Mouse (Mus musculus): ENCODE measurements around the gene Gm21854.
"Not testable (repeated sequence)": the region's sequence is repeated elsewhere in the genome, so short reads cannot be mapped to it uniquely, and the experiment has no call there.

Gm21854 gene

DNA sequence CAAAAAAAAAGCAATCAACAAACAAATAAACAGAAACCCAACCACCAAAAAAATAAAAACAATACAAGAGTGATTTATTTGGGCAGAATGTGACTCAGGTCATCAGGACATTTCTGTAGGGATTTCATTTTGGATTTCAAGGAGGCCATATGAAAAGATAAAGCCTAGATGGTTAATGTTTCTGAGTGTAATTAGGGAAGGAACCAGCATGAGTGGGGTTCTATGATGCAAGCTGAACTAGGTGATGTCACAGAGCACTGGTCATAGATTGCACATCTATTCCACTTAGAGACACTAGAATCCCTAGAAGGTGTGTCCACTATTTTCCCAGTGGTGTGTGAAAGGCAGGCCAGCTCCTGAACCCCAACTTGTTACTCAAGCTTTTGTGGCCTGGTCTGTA is at the start of gene Gm21854:
Gene Gm21854, plus strand, starts transcription at position 301 of the 400 bp plus-strand sequence.
- DNase-seq (ENCODE audit: low spot score in 2 of 2) = not testable (repeated sequence)

Measured in spleen, postnatal 36 days (tissue).